Mouse (Mus musculus) kidney, adult 2 months (tissue): ENCODE results near the gene Catsper2.

Experiments
- CTCF ChIP-seq: fragments of 200-500 bp; conservative IDR thresholded peaks from 2 replicates; pipeline ENCODE4 v1.5.1; 2011; ENCODE audit warnings: low read depth, mild to moderate bottlenecking, control low read depth, low read length, moderate library complexity, mixed read lengths; ENCODE audit not compliant: insufficient read depth, insufficient read length
- POLR2A ChIP-seq: fragments of 200-500 bp; IDR thresholded peaks from one replicate; pipeline ENCODE4 v1.6.1; 2011; ENCODE audit warnings: low read depth, low read length, control low read depth

- TF ChIP-seq POLR2A (no peak), CTCF (no peak)
Measured at GRCm38 (mm10) chr2:121414139-121414685, 620 bp upstream of the Catsper2 start.
